Mouse (Mus musculus): Measurements from ENCODE around the gene Epha4. TPM values are rescaled to one million over a fixed set of nuclear protein-coding genes. Genes with fewer than 3 reads are reported as not detected.

Epha4 gene
- total RNA-seq, 2 experiments from 2014 or later: 348 to 361 TPM

DNA sequence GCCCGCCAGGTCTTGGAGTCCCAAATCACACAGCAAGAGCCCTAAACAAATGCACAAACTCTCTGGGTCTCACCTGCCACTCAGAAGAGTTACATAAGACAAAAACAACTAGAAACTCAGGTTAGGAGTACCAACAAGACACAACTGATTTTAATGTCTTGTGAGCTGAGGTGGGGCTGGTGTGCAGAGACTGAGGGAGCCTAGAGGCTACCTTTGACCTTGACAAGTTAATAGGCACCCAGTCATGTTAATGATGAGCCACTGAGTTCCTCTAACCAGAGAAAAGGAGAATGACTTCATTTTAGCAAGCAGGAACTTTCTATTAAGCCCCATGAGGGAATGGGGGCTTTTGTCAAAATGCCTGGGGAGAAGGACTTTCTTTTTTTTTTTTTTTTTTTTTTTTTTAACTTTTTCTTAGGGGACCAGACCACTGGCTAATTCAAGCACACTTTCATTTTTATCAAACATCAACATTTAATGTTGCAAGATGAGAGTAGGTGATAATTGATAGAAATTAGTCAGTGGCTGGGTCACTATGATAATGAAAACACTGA lies 67.8 kb downstream of the Epha4 start:
- no peak for DNase-seq (ENCODE audit: low spot score in 2 of 2)

GRCm38 (mm10) chr1:77446438-77446837 lies 68.5 kb downstream of the Epha4 start:
- no peak for DNase-seq (ENCODE audit: low spot score in 2 of 2)

DNA sequence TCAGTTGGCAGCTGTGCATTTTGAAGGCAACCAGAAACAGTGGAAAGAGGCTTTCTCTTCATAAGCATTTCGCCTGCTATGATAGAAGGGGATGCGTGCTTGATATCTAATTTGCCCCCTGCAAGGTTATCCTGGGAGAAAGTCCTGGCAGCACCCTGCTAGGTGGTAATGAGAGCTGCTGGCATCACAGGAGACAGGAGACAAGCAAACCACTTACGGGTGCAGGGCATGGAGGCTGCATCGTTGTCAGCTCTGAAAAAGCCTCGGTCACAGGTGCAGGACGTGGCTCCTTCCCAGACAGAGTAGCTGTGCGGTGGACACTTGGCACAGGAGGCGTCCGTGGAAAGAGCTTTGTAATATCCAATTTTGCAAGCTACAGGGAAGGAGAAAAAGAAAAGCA lies 70.2 kb downstream of the Epha4 start:
- no peak for DNase-seq (ENCODE audit: low spot score in 2 of 2)

DNA sequence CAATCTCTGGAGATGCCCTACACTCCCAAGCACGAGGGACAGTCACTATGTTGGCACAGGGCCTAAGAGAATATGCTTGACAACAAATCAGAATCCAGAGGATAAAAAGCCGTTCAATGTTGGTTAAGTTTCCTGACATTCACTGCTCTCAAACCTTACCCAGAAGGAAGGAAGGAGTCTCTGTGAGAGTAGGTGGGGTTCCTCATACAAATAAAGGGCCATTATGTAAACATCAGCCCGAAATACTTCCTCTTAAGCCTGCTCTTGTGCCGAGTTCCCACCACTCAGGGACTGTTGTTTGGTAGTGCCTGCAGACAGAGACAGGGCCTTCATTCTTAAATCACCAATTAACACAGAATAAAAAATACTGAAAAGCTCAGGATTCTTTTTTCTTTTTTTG lies 72.9 kb downstream of the Epha4 start:
- DNase-seq (ENCODE audit: low spot score in 2 of 2): no peak

DNA sequence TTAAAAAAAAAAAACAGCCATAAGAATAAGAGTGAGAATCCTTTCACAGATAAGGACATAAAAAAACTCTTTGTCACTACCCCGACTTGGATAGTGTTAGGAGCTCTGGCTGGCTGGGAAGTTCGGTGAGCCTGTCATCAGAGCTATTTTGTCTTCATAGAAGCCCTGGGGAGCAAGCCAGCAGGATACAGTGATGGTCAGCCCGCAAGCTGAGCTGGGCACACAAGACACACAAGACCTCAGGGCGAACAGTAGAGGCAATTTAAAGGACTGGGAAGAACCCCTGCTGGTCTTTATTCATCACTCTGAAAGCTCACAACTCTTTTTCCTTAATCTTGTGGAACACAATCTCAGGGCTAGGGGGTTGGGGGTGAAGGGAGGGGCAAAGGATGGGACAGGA lies 73.5 kb downstream of the Epha4 start:
- no peak for DNase-seq (ENCODE audit: low spot score in 2 of 2)

DNA sequence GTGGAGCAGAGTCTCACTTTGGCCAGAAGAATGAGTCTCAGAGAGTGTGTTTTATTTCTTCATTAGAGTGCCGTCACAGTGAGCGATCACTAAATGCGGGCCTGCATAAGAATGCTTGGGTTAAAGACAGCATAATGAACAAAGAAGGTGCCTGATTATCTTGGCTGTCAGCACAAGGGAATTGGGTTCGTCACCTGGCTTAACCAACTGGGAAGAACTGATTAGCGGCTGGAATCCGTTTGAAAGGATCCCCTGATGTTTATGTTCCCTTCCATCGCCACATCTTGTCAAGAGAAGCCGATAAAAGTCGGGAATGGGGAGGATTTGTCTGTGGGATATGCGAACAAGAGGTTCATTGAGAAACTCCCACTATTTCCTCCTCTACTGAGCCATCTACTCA lies 74.4 kb downstream of the Epha4 start:
- no peak for DNase-seq (ENCODE audit: low spot score in 2 of 2)

DNA sequence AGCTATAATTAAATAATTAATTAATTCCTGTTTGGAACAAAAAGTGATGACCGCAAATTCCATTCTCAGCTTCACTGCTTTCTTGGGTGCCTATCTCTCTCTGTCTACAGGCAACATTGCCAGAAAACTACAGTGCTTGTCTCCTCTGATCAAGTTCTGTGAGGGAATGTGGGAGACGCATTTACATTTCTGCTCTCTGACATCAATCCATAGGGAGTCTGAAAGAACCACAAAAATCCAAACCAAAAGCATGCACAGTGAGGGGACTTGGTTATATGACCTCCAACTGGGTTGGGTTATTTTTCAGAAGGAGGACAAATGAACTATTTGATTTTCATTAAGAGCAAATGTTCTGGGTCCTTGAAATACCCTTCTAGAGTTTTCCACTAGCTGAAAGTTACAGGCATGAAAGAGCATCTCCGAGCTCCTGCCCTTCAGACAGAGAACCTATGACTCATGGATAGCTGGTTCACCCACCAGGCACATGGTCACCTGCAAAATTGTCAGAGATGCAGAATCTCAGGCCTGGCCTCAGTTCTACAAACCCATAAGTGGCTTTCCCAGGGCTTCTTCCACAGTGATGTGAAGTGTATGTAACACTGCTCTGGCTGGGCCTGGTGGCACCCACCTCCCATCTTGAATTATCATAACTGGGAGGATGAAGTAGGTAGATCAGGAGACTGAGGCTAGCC lies 75.4 kb downstream of the Epha4 start:
- no peak for DNase-seq (ENCODE audit: low spot score in 2 of 2)

DNA sequence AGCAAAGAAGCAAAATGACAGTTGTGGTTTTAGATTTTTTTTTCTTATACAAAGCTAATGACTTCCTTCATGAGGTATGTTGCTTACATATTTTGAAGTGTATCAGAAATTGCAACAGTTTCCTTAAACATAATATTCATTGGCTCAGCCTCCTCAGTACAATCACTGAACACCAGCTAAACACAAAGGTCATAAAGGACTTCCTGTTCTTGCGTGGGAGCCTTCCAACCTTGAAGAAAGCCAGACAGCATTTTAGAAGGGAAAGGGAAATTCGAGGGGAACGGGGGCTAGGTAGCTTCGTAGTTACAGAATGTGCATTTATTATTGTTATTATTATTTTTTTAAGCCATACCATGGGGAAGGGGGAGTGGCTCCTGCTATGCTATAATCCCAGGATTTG lies 76.2 kb downstream of the Epha4 start:
- DNase-seq (ENCODE audit: low spot score in 2 of 2): no peak

DNA sequence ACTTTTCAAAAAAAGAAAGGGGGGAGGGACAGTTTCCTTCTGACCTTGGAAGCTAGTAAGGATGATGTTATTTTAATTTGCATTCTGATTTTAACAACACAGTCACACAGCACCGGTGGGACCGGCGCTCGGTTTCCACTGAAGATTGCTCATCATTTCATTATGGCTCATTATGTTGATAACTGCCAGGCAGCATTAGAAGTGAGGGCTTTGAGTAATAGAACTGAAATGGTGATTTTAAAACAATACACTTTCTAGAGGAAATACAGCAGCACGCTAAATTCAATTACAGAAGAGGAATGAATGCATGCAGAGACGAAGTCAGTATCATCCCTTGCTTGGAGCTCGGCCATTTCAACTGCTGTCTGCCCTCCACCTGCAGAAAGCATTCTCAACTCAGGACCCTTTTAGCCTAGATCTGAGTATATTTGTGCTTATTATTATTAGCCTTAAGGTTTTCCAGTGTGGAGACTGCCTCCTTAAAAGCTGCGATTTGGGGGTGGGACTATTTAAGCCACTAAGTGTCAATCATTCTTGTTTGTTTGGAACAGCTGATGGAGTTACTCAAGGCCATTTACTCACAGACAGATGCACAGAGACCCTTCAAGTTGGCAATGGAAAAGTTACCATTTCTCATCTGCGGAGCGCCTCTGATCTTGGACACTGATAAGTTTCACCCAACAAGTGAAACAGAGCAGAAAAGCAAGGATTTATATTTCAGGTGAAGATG lies 76.8 kb downstream of the Epha4 start:
- no peak for DNase-seq (ENCODE audit: low spot score in 2 of 2)

DNA sequence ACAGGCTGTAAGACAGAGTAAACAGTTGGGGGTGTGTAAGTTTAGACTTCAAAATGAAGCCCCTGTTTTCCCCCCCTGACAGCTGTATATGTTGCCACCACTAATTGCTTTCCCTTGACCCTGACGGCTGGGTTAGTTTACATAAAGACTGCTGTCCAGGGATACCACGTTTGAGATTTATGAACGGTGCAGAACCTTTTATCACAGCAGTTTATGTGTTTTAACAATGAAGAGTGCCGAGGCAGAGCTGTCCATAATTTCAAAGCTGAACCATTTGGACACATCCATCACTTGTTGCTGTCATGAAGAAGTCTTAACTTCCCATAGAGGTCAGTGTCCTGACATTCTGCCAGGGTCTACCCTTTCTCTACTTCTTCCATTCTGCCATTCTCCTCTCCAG lies 79.8 kb downstream of the Epha4 start:
- no peak for DNase-seq (ENCODE audit: low spot score in 2 of 2)

DNA sequence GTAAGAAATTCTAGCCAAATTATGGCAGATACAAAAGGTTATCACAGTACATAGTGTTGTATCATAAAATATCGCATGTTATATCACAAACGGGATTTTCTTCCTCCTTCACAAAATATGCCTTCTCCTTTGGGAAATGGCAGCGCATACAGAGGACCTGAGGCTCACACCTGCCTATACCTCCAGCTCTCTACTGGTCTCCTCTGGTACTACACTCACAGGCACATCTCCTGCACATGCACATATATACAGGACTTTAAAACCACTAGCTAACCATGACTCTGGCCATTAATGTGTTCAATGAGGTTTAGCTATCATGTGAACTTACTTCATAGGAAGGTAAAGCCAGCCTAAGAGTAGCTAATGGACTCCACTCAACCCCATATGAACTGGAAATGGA lies 81.7 kb downstream of the Epha4 start:
- no peak for DNase-seq (ENCODE audit: low spot score in 2 of 2)

- DNase-seq (ENCODE audit: low spot score in 2 of 2): no peak
These were observed 82.4 kb downstream of the Epha4 start for GRCm38 (mm10) chr1:77432489-77432888.

- no peak for DNase-seq (ENCODE audit: low spot score in 2 of 2)
These were observed 85.7 kb downstream of the Epha4 start for GRCm38 (mm10) chr1:77429174-77429573.

- no peak for DNase-seq (ENCODE audit: low spot score in 2 of 2)
These were observed 87.9 kb downstream of the Epha4 start for GRCm38 (mm10) chr1:77426956-77427355.

DNA sequence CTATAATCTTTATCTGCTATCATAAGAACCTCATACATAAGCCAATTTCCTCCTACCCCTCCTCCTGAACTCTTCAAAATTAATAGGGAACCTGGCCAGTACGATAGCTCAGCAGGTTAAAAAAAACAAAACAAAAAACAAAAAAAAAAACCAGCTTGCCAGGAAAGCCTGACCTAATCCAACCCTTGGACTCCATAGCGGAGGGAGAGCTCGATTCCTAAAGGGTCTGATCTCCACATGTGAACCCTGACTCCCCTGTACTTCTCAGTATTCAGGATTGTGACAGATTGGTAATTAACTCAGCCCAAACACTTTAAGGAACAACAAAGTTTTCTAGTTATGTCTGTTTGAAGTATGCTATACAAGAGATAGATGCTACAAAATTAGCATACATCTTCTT lies 89.7 kb downstream of the Epha4 start:
- no peak for DNase-seq (ENCODE audit: low spot score in 2 of 2)

GRCm38 (mm10) chr1:77421081-77421480 lies 93.8 kb downstream of the Epha4 start:
- no peak for DNase-seq (ENCODE audit: low spot score in 2 of 2)

GRCm38 (mm10) chr1:77420348-77420747 lies 94.5 kb downstream of the Epha4 start:
- no peak for DNase-seq (ENCODE audit: low spot score in 2 of 2)

DNA sequence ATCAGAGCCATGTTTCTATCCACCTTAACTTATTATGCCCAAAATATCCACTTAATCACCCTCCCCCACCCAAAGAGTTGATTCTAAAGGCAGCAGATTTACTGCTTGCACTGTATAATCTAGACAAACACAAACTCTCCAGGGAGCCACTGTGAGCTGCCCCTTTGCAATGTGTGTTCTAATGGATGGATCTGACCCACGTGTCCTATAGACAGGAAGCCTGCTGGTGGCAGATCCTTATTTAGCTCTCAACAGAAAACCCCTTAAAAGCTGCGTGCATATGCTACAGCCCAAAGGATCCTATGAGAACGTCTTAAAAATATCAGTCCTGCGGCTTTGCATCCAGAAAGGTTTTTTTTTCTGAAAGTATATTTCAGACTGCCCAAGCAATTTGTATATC lies 98.0 kb downstream of the Epha4 start:
- no peak for DNase-seq (ENCODE audit: low spot score in 2 of 2)

DNA sequence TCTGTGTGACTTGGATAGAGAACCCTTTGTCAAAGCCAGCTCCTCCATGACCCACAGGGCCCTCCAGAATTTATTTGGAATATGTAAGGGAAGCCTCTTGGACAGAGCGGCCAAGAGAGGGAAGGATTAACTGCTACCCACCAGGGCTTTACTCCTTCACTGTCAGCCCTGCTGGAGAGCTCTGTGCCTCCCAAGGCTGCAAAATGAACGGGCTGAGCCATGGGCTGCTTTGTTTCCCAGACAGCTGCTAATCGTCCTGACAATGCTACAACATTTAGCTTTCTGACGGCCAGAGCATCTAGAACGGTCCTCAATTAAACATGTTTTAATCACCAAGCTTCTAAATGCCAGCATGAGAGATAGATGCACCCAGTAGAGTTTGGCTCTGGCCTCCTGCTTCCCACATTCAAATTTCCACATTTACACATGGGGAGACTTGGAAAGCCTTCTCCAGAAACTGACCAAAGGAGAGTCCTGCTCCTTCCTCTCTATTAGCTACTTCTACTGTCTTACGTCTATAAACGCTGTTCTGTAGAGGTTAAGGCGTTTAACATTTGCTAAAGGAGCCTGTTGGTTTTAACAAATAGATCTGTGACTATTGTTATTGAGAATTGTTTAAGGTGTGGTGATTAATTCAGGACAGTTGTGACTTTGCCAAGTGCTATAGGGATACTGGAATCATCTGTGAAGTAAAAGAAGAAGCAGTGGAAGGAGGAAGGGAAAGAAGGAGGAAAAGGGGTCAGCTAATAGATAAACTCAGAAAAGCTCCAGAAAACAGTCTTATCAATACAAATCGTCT lies 101.8 kb downstream of the Epha4 start:
- no peak for DNase-seq (ENCODE audit: low spot score in 2 of 2)

- peak in 1 of 2 experiments; percentile 47 for DNase-seq (ENCODE audit: low spot score in 2 of 2)
These were observed 102.6 kb downstream of the Epha4 start for GRCm38 (mm10) chr1:77412285-77412684.

- no peak for DNase-seq (ENCODE audit: low spot score in 2 of 2)
These were observed 103.7 kb downstream of the Epha4 start for GRCm38 (mm10) chr1:77411222-77411621.

DNA sequence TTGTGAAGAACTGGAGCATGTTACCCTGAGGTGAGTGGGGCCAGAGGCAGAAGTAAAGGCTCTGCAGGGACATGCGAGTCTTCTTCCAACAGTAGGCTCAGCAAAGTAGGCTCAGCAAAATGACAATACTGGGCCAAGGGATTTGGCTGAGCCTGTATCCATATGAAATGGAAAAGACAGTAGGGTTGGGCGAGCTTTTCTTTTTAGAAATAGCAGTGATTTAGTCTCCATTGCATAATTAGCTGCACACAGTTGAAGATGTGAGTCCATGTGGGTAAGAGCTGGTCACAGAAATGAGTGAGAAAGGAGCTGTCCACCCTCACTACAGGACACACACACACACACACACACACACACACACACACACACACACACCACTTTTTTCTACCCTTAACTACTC lies 104.2 kb downstream of the Epha4 start:
- DNase-seq (ENCODE audit: low spot score in 2 of 2): no peak

Data from layer of hippocampus, postnatal 14 days (tissue).